Mouse (Mus musculus): Measurements from ENCODE around the gene Gm20388. TPM values are rescaled to one million over a fixed set of nuclear protein-coding genes. Genes with fewer than 3 reads are reported as not detected.

Gm20388 gene
- total RNA-seq, 2 experiments from 2014 or later, result not detected

- DNase-seq (ENCODE audit: low spot score in 2 of 2), result no peak
These were observed 2035.7 kb downstream of the Gm20388 start for GRCm38 (mm10) chr8:121946351-121946750.

- DNase-seq (ENCODE audit: low spot score in 2 of 2), result no peak
These were observed 2036.6 kb downstream of the Gm20388 start for GRCm38 (mm10) chr8:121947047-121947752.

GRCm38 (mm10) chr8:121947753-121948141 is 2037.1 kb downstream of the Gm20388 start:
- peak; percentile 75 to 86 for DNase-seq (ENCODE audit: low spot score in 2 of 2)

GRCm38 (mm10) chr8:121948321-121949145 is 2037.9 kb downstream of the Gm20388 start:
- DNase-seq (ENCODE audit: low spot score in 2 of 2), result no peak

- no peak for DNase-seq (ENCODE audit: low spot score in 2 of 2)
These were observed 2038.7 kb downstream of the Gm20388 start, which contains the start of gene Banp for GRCm38 (mm10) chr8:121949222-121949800. TSS of gene Banp (plus strand) at chr8:121949750.

DNA sequence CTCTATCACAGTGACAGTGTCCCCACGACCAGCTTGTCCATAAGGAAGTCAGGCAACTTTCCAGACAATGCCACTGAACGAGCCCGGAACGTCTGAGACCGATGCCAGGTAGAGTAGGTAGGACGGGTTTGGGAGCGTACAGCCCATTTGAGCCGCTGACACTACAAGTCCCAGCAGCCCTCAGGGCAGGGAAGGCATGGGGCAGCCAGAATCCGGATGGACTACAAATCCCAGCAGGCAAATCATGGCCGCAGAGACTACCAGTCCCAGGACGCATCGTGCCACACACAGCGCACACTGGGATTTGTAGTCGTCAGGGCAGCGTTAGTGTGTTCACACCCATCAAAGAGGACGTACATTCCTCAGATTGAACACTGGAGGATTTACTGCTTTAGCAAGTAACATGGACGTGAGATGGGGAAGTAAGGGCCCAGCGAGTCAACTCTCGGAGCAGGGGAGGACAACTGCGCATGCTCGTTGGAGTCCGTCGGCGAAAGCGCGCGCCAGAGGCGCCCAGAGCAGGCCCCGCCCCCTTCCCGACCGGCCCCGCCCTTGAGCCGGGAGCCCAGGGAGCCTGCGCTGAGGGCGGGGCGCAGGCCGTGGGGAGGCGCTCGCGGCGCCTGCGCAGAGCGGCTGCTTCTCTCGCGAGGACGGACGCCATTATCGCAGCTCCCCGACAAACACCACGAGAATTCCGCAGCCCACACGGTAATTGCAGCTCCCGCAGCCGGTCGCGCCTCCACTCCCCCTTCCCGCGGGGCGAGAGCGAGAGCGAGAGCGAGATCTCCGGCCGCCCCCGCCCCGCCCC is 2039.5 kb downstream of the Gm20388 start:
- DNase-seq (ENCODE audit: low spot score in 2 of 2), result peak; percentile 98 to 99

- DNase-seq (ENCODE audit: low spot score in 2 of 2), result peak; percentile 59 to 73
These were observed 2040.4 kb downstream of the Gm20388 start for GRCm38 (mm10) chr8:121950749-121951655.

DNA sequence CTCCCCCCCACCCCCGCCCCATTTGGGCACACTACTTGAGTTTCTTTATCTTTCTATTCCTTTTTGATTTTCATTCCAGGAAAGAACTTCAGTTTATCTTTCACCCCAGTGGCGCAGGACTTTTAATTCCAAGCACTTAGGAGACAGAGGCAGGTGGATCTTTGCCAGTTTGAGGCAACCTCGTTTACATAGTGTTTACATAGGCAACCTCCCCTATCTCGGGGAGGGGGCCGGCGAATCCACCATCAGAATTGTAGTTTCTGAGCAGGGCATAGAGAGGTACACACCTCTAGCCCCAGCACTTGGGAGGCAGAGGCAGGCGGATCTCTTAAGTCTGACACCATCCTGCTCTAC is 2041.0 kb downstream of the Gm20388 start:
- no peak for DNase-seq (ENCODE audit: low spot score in 2 of 2)

GRCm38 (mm10) chr8:121952122-121952521 is 2041.5 kb downstream of the Gm20388 start:
- DNase-seq (ENCODE audit: low spot score in 2 of 2), result no peak

- DNase-seq (ENCODE audit: low spot score in 2 of 2), result no peak
These were observed 2042.2 kb downstream of the Gm20388 start for GRCm38 (mm10) chr8:121952800-121953199.

- DNase-seq (ENCODE audit: low spot score in 2 of 2), result no peak
These were observed 2043.3 kb downstream of the Gm20388 start for GRCm38 (mm10) chr8:121953821-121954545.

DNA sequence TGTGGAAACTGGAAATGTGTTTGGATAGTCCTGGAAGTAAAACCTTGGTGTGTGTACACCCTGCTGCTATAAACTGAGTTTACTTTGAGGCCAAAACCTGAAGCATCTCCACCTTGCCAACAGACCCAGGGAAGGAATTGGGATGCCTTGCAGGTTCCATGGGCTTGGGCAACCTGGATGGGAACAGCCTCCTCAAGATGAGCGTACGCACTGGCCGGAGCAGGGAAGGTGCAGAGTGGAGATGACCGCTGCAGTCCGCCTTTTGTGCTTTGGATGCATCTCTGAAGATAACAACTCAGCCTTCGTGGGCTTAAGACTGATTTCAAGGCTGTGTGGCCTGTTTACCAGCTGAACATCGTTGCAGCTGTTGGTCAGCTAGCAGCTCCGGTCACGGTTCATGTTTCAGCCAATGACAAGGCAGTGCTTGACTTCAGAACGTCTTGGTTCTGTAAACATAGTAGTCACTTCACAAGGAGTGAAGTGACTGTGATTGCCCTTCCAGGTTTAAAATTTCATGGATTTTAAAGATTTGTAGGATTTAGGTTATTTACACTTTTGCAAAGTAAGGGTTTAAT is 2044.4 kb downstream of the Gm20388 start:
- DNase-seq (ENCODE audit: low spot score in 2 of 2), result no peak

DNA sequence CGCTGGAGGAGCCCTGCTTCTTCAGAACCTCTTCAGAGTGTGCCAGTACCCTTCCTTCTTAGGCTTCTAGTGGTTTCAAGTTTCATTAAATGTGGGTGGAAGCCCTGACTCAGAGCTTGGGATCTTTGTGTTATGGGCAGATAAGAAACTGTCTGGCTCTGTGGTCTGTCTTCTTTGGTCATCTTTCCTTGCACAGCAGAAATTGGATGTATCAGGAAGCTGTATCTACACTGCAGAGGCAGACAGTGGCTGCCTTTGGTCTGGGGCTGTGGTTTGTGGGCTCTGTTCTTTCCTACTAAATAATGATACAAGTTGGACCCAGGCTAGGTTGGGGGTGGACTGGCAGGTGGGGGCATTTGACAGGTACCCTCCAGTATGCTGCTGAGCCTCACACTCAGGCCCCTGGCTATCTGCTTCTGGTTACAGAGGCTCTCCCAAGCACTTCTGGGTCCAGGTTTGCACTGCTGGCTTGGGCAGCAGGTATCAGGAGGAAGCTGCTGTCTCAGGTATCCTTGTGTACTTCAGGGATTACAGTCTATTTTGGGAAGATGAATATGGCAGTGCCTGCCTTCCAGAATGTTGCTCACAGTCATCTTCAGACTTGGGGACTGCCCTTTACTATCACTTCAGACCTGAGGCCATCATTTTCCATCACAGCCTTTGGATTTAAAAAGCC is 2045.3 kb downstream of the Gm20388 start:
- DNase-seq (ENCODE audit: low spot score in 2 of 2), result no peak

- DNase-seq (ENCODE audit: low spot score in 2 of 2), result no peak
These were observed 2047.8 kb downstream of the Gm20388 start for GRCm38 (mm10) chr8:121958395-121958794.

- no peak for DNase-seq (ENCODE audit: low spot score in 2 of 2)
These were observed 2052.3 kb downstream of the Gm20388 start for GRCm38 (mm10) chr8:121962892-121963291.

DNA sequence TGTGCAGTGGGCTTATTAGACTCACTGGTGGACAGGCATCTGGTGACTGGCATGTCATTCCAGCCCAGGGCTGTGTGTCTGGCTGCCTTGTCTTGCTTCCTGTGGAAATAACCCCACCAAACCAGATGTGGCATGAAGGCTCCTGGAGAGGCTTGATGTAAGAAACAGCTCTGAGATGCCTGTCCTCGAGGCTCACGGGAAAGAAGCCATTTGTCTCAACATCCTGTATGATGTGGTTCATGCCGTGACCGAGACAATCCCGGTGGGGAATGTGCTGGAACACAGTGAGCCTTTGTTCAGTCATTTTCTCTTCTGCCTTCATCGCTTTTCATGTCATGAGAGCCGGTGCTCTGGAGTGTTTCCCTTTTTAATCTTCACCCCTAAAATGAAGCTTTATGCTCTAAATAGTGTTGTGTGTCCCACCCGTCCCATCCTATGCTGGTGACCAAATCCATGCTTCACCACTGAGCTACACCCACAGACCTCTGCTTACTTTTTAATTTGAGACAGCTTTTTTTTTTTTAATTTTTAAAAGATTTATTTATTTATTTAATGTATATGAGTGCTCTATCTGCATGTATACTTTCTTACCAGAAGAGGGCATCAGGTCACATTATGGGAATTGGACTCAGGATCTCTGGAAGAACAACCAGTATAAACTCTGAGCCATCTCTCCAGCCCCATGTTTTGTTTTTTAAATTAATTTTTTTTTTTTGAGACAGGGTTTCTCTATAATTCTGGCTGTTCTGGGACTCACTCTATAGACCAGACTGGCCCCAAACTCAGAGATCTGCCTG is 2054.3 kb downstream of the Gm20388 start:
- DNase-seq (ENCODE audit: low spot score in 2 of 2), result no peak

GRCm38 (mm10) chr8:121966110-121966509 is 2055.5 kb downstream of the Gm20388 start:
- no peak for DNase-seq (ENCODE audit: low spot score in 2 of 2)
